Mouse (Mus musculus) ES-E14 (cell line): ENCODE measurements at regions not wholly inside any gene's neighbourhood (a gene's known extent, or its start where the extent isn't known, plus 50 kb on each side); places are given as distances from the start of the nearest gene placed in this dataset.
A peak's percentile ranks its signal among the peaks of the same experiment; 100 is the strongest.

ENCODE experiments used
- DNase-seq: peaks from one replicate; pipeline ENCODE4 v3.0.0-alpha.2; 2013; ENCODE audit warnings: low read depth, low spot score
- H3K27ac ChIP-seq: 2 replicates; pipeline ENCODE4 v1.5.1; 2012; ENCODE audit warnings: low read depth, mild to moderate bottlenecking, low read length, moderate library complexity, mixed read lengths; ENCODE audit not compliant: poor library complexity, insufficient read depth, severe bottlenecking
- H3K36me3 ChIP-seq: 2 replicates; pipeline ENCODE4 v1.6.1; 2012; ENCODE audit warnings: mild to moderate bottlenecking, low read length, moderate library complexity, mixed read lengths; ENCODE audit not compliant: control insufficient read depth, poor library complexity, insufficient read depth, severe bottlenecking
- H3K4me1 ChIP-seq, 2 experiments: fragments of 150-350 bp in 1 of 2; sonication (generic) in 1 of 2; 2 replicates each; pipeline ENCODE4 v1.6.1; 2012; ENCODE audit warnings: low read length in 2 of 2, mild to moderate bottlenecking in 1 of 2, mixed read lengths in 1 of 2; ENCODE audit not compliant: control insufficient read depth in 2 of 2, insufficient read depth in 2 of 2, poor library complexity in 1 of 2
- H3K4me3 ChIP-seq, 2 experiments: fragments of 150-350 bp in 1 of 2; sonication (generic) in 1 of 2; 2 replicates each; pipeline ENCODE4 v1.5.1; 2012; ENCODE audit warnings: low read length in 2 of 2, low read depth in 1 of 2, mild to moderate bottlenecking in 1 of 2, mixed read lengths in 1 of 2; ENCODE audit not compliant: insufficient read depth in 1 of 2, poor library complexity in 1 of 2, severe bottlenecking in 1 of 2
- H3K9ac ChIP-seq: 2 replicates; pipeline ENCODE4 v1.6.1; 2012; ENCODE audit warnings: low read depth, mild to moderate bottlenecking, low read length, mixed read lengths; ENCODE audit not compliant: poor library complexity, insufficient read depth, severe bottlenecking
- H3K9me3 ChIP-seq: fragments of 150-350 bp; sonication (generic); 2 replicates; pipeline ENCODE4 v1.6.1; 2012; ENCODE audit warnings: low read depth, mild to moderate bottlenecking, low read length; ENCODE audit not compliant: control insufficient read depth, insufficient read depth
- CHD2 ChIP-seq: IDR thresholded peaks from 2 replicates; pipeline ENCODE4 v1.6.1; 2014; ENCODE audit warnings: mild to moderate bottlenecking, low read depth, low read length, inconsistent platforms
- HCFC1 ChIP-seq: IDR thresholded peaks from 2 replicates; pipeline ENCODE4 v1.6.1; 2012; ENCODE audit warnings: low read length, inconsistent platforms, borderline replicate concordance; ENCODE audit not compliant: insufficient read depth
- MAFK ChIP-seq: IDR thresholded peaks from 2 replicates; pipeline ENCODE4 v1.6.1; 2014; ENCODE audit warnings: mild to moderate bottlenecking, low read depth, low read length, inconsistent platforms; ENCODE audit not compliant: insufficient read depth
- ZC3H11A ChIP-seq: IDR thresholded peaks from 2 replicates; pipeline ENCODE4 v1.6.1; 2012; ENCODE audit warnings: low read depth, mild to moderate bottlenecking, inconsistent platforms, low read length, borderline replicate concordance
- ZNF384 ChIP-seq: IDR thresholded peaks from 2 replicates; pipeline ENCODE4 v1.6.1; 2012; ENCODE audit warnings: low read depth, low read length, inconsistent platforms
- in situ Hi-C, 2 experiments: fragments of 600-800 bp; cut with MboI; formaldehyde crosslinking; loops; one replicate each; pipeline ENCODE4 v1.15.1; 2025; ENCODE audit warnings: low sequenced_read_pairs in 2 of 2, inconsistent platforms in 1 of 2; ENCODE audit not compliant: unreplicated experiment in 2 of 2

DNA sequence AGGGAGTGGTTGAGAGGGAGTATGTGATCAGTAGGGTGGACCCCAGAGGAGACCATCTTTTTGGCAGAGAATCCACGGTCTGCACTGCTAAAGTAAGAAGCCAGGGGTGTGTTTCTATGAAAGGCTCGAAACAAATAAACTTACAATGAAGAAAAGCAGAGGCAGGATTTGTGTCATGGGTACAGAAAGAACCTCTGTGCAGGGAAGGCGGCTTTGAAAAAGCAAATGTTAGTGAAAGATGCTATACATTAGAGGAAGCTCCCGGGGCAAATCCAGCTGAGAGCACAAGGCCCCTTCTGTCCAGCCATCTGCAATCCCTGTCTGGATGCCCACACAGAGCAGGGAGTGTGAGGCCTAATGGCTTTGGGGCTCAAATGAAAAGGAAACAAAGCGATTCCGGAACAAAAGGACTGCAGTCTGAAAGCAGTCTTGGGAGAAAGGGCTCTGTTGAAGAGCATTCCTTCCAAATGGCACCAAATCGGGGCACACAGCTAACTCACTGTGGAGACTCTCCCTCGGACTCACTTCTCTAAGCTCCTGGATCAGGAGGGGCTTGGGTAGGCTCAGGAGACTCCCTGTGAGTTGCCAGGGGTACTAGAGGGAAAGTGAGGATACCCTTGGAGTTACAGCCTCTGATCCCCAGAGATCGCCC, 138.1 kb upstream of the Arl4c start:
- Histone ChIP-seq H3K4me3 (0 out of 4 replicates have a peak overlapping the region, but pooled peaks of 1 of the 2 experiments have one; percentile 27), H3K36me3 (no peaks in the 10 kb centered on the region), H3K27ac (peak overlapping the region; percentile 84), H3K4me1 (peaks cover 3 to 18% of the 10 kb centered on the region in 2 experiments; a peak in 3 of 4 replicates), H3K9ac (no peak overlapping the region), H3K9me3 (no peaks in the 10 kb centered on the region)
- TF ChIP-seq ZNF384, result no peak
- no peak for TF ChIP-seq HCFC1
- no peak for TF ChIP-seq ZC3H11A
- TF ChIP-seq MAFK, result no peak
- TF ChIP-seq CHD2, result no peak
- DNase-seq, result peak; percentile 33
- in situ Hi-C loops, result no loop called here

DNA sequence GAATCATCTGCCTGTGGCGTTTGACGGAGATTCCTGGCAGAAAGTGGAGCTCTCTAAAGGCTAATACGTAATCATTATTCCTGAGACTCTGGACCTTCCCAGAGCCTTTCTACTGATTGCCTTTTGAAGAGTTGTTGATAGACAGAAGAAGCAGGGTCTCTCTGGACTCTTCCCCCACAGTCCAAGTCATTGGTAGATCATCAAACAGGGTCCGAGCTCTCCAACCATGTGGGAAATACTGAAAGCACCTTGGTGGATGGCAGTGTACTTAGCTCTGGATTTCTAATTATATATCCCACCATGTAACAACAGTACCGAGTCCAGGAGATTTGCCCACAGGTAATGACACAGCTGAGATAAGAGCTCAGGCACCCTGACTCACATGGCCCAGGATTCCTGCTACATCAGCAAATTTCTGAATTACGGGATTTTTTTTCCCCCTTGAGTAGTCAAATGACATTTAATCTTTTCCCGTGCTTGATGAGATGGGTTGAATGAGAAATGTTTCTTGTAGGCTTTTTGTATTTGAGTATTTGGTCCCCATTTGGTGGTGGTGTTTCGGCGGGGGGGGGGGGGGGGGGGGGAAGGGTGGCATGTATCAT, 139.1 kb upstream of the Arl4c start:
- Histone ChIP-seq H3K36me3 (no peaks in the 10 kb centered on the region), H3K4me3 (no peak overlapping the region), H3K9ac (no peak overlapping the region), H3K27ac (no peak overlapping the region), H3K4me1 (peaks cover 3 to 17% of the 10 kb centered on the region in 2 experiments; a peak in 3 of 4 replicates), H3K9me3 (no peaks in the 10 kb centered on the region)
- TF ChIP-seq CHD2 (no peak), MAFK (peak; percentile 76)
- DNase-seq, result no peak
- in situ Hi-C loops, result no loop called here

DNA sequence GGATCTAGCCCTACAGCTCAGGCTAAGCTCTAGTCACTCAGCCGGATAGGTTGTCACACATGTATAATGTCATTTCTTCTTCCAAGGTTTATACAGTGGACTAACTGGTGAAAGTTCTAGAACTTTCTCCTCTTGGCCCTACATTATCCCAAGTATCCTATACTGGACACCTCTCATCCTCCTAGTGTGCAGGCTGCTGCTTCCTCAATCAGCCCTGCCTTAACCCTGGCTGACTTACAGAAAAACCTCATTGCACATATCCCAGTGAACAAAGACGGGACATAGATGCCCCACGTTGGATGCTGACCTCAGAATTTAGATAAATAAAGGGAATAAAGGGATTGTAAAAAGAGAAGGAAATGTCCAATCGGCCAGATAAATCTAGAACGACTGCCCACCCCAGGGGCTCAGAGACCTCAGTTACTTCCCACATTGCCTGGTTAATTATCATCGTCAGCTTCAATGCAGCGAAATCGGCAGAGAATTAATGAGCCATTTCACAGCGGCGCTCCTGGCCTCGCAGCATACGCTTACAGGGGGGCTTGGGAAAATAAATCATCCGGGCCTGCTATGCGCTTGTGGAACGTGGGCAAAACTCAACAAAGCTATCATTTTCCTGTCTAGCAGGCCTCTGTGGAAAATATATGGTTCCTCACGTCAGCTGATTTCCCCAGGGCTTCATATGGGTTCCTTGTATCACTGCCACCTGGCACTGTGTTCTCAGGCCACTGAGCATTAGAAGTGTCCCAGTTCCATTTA, 145.5 kb upstream of the Arl4c start:
- in situ Hi-C loops, result no loop called here
- TF ChIP-seq MAFK (no peak), ZC3H11A (no peak), CHD2 (no peak), HCFC1 (no peak), ZNF384 (no peak)
- H3K9ac ChIP-seq, result no peak overlapping the region
- H3K9me3 ChIP-seq, result no peaks in the 10 kb centered on the region
- DNase-seq, result no peak
- no peaks in the 10 kb centered on the region for H3K36me3 ChIP-seq
- H3K4me3 ChIP-seq, result no peak overlapping the region
- no peak overlapping the region for H3K27ac ChIP-seq
- no peaks in the 10 kb centered on the region for H3K4me1 ChIP-seq

DNA sequence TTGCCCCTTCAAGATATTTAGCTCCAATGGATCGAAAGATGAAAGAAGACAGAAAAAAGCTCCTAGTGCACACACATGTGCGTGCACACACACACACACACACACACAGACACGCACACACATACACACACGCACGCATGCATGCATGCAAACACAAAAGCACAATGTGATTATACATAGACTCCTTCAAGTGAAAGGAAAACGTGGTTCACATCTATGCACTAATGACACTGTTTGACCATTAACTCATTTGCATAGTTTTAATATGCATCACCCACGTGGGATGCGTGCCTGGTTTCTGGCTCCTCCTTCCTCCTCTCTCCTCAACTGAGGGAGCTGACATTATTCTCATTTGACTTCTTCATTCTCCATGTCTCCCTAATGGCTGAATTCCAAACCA, 146.2 kb upstream of the Arl4c start:
- Histone ChIP-seq H3K4me1 (no peaks in the 10 kb centered on the region), H3K4me3 (no peak overlapping the region), H3K9me3 (no peaks in the 10 kb centered on the region), H3K27ac (no peak overlapping the region), H3K9ac (no peak overlapping the region), H3K36me3 (no peaks in the 10 kb centered on the region)
- DNase-seq, result no peak
- TF ChIP-seq MAFK (no peak), ZNF384 (no peak), HCFC1 (no peak), CHD2 (no peak), ZC3H11A (no peak)
- in situ Hi-C loops, result no loop called here
